Mouse (Mus musculus): ENCODE results near the gene Nploc4.
"Not testable (repeated sequence)": the region's sequence is repeated elsewhere in the genome, so short reads cannot be mapped to it uniquely, and the experiment has no call there.

Gene Nploc4

GRCm38 (mm10) chr11:120354304-120355276, 82.9 kb downstream of the Nploc4 start:
- DNase-seq (ENCODE audit: low spot score): no peak

- DNase-seq (ENCODE audit: low spot score): no peak
Observed at GRCm38 (mm10) chr11:120353500-120354303, 83.8 kb downstream of the Nploc4 start.

- DNase-seq (ENCODE audit: low spot score): no peak
Observed at GRCm38 (mm10) chr11:120352571-120353290, 84.8 kb downstream of the Nploc4 start.

DNA sequence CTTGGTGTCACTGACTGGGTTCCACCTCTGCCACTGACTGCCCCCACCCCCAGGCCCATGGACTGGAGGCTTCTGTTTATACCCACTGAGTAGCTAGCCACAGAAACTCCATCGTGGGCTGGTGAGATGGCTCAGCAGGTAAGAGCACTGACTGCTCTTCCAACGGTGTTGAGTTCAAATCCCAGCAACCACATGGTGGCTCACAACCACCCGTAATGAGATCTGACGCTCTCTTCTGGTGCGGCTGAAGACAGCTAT, 85.5 kb downstream of the Nploc4 start:
- not testable (repeated sequence) for DNase-seq (ENCODE audit: low spot score)

GRCm38 (mm10) chr11:120351250-120352092, 86.0 kb downstream of the Nploc4 start:
- no peak for DNase-seq (ENCODE audit: low spot score)

GRCm38 (mm10) chr11:120350711-120351110, 86.8 kb downstream of the Nploc4 start:
- DNase-seq (ENCODE audit: low spot score): no peak

DNA sequence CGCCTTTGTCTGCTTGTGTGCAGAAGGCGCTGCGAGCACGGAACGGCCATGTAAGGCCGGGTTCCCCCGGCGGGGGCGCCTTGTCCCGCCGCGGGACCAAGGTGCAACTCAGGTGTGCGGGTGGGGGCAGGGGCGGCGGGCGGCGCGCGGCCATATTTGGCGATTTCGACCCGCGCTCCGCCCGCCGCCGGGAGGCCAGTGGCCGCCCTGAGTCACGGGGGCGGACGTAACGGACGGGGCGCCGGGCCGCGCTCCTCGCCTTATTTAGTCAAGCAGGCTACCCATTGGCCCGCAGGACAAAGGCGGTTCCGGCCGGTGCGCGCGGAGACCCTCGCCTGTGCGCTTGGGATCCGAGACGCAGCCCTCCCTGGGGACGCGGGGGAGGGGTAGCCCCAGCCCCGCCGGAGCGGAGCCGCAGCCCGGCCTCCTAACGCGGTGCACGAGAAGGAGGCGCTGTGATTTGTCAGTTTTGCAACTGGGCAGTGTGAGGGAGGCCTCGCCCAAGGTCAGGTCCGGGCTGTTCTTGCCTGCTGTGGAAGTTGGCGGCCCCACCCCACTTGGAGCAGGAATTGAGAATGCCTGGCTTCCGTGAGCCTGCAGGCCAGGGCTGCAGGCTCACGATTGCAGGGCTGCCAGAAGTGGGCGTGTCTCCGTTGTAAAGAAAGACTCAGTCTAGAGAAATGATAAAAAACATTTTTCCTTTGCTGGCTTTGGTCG, 87.4 kb downstream of the Nploc4 start:
- no peak for DNase-seq (ENCODE audit: low spot score)

GRCm38 (mm10) chr11:120349371-120349985, 88.0 kb downstream of the Nploc4 start:
- DNase-seq (ENCODE audit: low spot score): no peak

GRCm38 (mm10) chr11:120348684-120349370, 88.7 kb downstream of the Nploc4 start:
- no peak for DNase-seq (ENCODE audit: low spot score)

DNA sequence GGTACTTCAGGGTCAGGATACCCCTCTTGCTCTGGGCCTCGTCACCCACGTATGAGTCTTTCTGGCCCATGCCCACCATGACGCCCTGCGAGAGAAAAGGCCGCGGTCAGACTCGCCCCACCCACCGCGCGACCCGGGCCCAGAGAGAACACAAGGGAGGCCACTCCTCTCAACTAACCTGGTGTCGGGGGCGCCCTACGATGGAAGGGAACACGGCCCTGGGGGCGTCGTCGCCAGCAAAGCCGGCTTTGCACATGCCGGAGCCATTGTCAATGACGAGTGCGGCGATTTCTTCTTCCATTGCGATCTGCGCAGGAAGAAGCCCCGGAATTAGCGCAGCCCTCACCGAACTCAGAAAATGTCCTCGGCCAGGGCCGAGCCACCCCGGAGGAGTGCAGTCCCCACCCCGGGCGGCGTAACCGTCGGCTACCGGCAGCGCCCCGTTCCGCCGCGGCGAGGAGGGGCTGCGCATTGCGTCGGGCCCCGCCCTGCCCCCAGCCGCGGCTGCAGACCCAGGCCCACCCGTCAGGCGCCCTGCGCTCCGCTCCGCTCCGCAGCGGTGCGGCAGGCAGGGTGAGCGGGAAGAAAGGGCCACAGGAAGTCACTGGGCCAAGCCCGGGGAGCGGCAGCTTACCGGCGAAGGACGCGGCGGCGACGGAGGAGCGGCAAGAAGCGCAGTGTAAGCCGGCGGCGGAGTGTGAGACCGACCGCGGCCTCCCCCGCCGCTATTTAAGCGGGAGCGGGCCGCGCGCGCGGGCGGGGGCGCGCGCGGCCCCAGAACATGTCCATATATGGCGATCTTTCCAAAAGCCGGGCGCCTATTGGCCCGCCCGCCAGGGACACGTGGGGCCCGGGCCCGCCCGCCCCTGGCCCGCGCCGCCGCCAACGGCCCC, 89.5 kb downstream of the Nploc4 start, which contains the start of gene Actg1:
Gene Actg1, minus strand, starts transcription at position 752 of the 893 bp plus-strand sequence.
- DNase-seq (ENCODE audit: low spot score): no peak

- DNase-seq (ENCODE audit: low spot score): no peak
Observed at GRCm38 (mm10) chr11:120347301-120347700, 90.2 kb downstream of the Nploc4 start.

GRCm38 (mm10) chr11:120346383-120347034, 91.0 kb downstream of the Nploc4 start:
- not testable (repeated sequence) for DNase-seq (ENCODE audit: low spot score)

DNA sequence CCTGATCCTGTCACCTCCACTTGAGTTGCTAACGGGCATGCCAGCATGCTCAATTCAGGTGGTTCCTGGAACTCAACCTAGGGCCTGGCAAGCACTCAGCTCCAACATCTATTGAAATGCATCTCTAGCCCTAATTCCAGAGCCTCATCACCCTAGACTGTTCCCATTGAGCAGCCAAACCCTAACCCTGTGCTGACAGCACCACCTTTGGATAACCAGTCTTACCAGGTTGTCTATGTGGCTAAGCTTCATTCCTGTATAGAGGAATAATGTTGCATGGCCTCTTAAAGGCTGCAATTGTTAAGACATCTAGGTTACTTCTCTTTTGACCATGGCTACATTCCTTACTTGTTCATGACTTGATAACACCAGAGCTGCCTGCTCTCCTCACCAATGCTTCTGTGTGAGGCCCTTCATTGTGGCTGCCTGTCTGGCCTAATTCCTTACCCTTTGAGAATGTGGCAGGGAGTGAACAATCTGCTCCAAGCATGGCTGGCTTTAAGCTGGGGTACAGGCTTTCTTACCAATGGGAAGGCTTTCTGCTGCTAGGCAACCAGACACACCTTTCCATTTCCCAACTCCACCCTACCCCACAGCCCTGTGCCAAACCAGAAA, 92.3 kb downstream of the Nploc4 start:
- no peak for DNase-seq (ENCODE audit: low spot score)

DNA sequence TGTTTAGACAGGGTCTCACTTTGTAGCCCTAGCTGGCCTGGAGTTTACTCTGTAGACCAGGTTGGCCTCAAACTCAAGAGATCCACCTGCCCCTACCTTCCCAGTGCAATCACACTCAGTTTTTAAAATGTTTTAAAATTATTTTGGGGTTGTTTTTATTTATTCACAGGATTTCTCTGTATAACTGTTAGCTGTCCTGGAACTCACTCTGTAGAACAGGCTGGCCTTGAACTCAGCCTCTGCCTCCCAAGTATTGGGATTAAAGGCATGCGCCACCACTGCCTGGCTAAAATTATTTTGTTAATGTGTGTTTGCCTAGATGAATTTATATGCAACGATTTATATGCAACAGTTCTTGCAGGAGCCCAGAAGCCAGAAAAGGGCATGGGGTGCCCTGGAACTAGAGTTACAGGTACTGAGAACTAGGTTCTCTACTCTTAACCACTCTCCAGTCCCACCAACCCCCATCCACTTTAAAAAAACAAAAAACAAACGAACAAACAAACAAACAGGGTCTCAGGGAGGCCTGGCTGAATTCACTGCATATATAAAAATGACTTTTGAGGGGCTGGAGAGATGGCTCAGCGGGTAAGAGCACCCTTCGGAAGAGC, 93.1 kb downstream of the Nploc4 start:
- no peak for DNase-seq (ENCODE audit: low spot score)

DNA sequence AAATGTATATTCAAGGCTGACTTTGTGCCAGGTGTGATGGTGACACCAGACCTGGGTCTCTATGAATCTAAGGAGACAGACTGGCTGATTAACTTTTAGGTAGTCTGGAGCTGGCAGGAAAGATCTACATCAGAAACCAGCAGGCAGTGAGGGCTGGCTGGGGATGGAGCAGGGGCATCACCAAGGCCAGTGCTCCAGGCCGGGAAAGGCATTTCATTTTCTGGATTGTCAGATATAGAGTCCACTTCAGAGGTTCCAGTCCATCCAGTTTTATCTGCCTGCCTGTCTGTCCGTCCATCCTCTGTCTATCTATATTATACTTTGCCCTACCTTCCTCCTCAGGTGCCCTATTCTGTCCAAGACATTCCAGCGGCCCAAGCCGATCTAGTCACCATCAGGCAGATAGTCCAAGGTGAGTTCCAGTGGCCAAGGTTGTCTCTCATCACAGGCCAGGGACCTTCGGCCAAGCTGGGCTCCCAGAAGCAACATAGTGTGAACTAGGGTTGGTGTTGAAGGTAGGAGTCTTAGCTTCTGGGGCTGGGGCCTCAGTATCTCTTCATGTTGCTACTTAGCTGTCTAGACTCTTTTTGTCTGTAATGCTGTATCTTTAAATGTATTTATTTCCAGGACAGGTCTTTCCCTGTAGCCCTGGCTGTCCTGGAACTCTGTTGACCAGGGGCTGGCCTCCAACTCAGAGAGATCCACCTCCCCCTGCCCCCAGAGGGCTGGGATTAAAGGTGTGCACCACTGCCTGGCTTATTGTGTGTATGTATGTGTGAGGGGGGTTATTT, 93.8 kb downstream of the Nploc4 start:
- no peak for DNase-seq (ENCODE audit: low spot score)

GRCm38 (mm10) chr11:120342656-120343160, 94.8 kb downstream of the Nploc4 start:
- DNase-seq (ENCODE audit: low spot score): no peak
